Mouse (Mus musculus): ENCODE results near the gene Susd4. TPM values are rescaled to one million over a fixed set of nuclear protein-coding genes. Genes with fewer than 3 reads are reported as not detected.

Gene Susd4
- polyA plus RNA-seq, 1 experiment = not detected

GRCm38 (mm10) chr1:182838061-182838460 is 74.4 kb downstream of the Susd4 start:
- H3K36me3 ChIP-seq (ENCODE audit: control insufficient read depth) = no peaks in the 10 kb centered on the region
- no peak for TF ChIP-seq GATA1 (IDR thresholded peaks at IDR 0.05; ENCODE audit: low read length)
- TF ChIP-seq TAL1 (IDR thresholded peaks at IDR 0.05; ENCODE audit: low read length) = no peak
- no peaks in the 10 kb centered on the region for H3K9me3 ChIP-seq (ENCODE audit: control insufficient read depth, low read length)
- H3K4me3 ChIP-seq (replicated peaks) = no peak overlapping the region
- H3K27me3 ChIP-seq (ENCODE audit: control insufficient read depth) = no peaks in the 10 kb centered on the region
- H3K4me1 ChIP-seq (ENCODE audit: control insufficient read depth) = no peaks in the 10 kb centered on the region

GRCm38 (mm10) chr1:182839332-182839929 is 75.8 kb downstream of the Susd4 start:
- Histone ChIP-seq H3K27me3 (ENCODE audit: control insufficient read depth) (no peaks in the 10 kb centered on the region), H3K4me1 (ENCODE audit: control insufficient read depth) (no peaks in the 10 kb centered on the region), H3K9me3 (ENCODE audit: control insufficient read depth, low read length) (no peaks in the 10 kb centered on the region), H3K36me3 (ENCODE audit: control insufficient read depth) (no peaks in the 10 kb centered on the region), H3K4me3 (replicated peaks) (no peak overlapping the region)
- TF ChIP-seq TAL1 (IDR thresholded peaks at IDR 0.05; ENCODE audit: low read length) (no peak), GATA1 (IDR thresholded peaks at IDR 0.05; ENCODE audit: low read length) (no peak)

- Histone ChIP-seq H3K27me3 (ENCODE audit: control insufficient read depth) (no peaks in the 10 kb centered on the region), H3K36me3 (ENCODE audit: control insufficient read depth) (no peaks in the 10 kb centered on the region), H3K4me3 (replicated peaks) (no peak overlapping the region), H3K9me3 (ENCODE audit: control insufficient read depth, low read length) (no peaks in the 10 kb centered on the region), H3K4me1 (ENCODE audit: control insufficient read depth) (no peaks in the 10 kb centered on the region)
- no peak for TF ChIP-seq TAL1 (IDR thresholded peaks at IDR 0.05; ENCODE audit: low read length)
- TF ChIP-seq GATA1 (IDR thresholded peaks at IDR 0.05; ENCODE audit: low read length) = no peak
These were observed 76.4 kb downstream of the Susd4 start for GRCm38 (mm10) chr1:182840011-182840410.

GRCm38 (mm10) chr1:182840606-182841005 is 76.9 kb downstream of the Susd4 start:
- TF ChIP-seq TAL1 (IDR thresholded peaks at IDR 0.05; ENCODE audit: low read length) (no peak), GATA1 (IDR thresholded peaks at IDR 0.05; ENCODE audit: low read length) (no peak)
- no peaks in the 10 kb centered on the region for H3K4me1 ChIP-seq (ENCODE audit: control insufficient read depth)
- H3K36me3 ChIP-seq (ENCODE audit: control insufficient read depth) = no peaks in the 10 kb centered on the region
- no peak overlapping the region for H3K4me3 ChIP-seq (replicated peaks)
- no peaks in the 10 kb centered on the region for H3K27me3 ChIP-seq (ENCODE audit: control insufficient read depth)
- no peaks in the 10 kb centered on the region; the same call in 1 of the 2 replicates for H3K9me3 ChIP-seq (ENCODE audit: control insufficient read depth, low read length)

- no peaks in the 10 kb centered on the region for H3K36me3 ChIP-seq (ENCODE audit: control insufficient read depth)
- H3K27me3 ChIP-seq (ENCODE audit: control insufficient read depth) = no peaks in the 10 kb centered on the region
- no peaks in the 10 kb centered on the region for H3K4me1 ChIP-seq (ENCODE audit: control insufficient read depth)
- no peaks in the 10 kb centered on the region; the same call in 1 of the 2 replicates for H3K9me3 ChIP-seq (ENCODE audit: control insufficient read depth, low read length)
- no peak overlapping the region for H3K4me3 ChIP-seq (replicated peaks)
- TF ChIP-seq TAL1 (IDR thresholded peaks at IDR 0.05; ENCODE audit: low read length) (no peak), GATA1 (IDR thresholded peaks at IDR 0.05; ENCODE audit: low read length) (no peak)
These were observed 85.9 kb downstream of the Susd4 start for GRCm38 (mm10) chr1:182849556-182849955.

- Histone ChIP-seq H3K36me3 (ENCODE audit: control insufficient read depth) (no peaks in the 10 kb centered on the region), H3K4me3 (replicated peaks) (no peak overlapping the region), H3K9me3 (ENCODE audit: control insufficient read depth, low read length) (no peaks in the 10 kb centered on the region; the same call in 1 of the 2 replicates), H3K27me3 (ENCODE audit: control insufficient read depth) (no peaks in the 10 kb centered on the region), H3K4me1 (ENCODE audit: control insufficient read depth) (no peaks in the 10 kb centered on the region)
- TF ChIP-seq GATA1 (IDR thresholded peaks at IDR 0.05; ENCODE audit: low read length) (no peak), TAL1 (IDR thresholded peaks at IDR 0.05; ENCODE audit: low read length) (no peak)
These were observed 86.4 kb downstream of the Susd4 start for GRCm38 (mm10) chr1:182850080-182850479.

GRCm38 (mm10) chr1:182852158-182852557 is 88.5 kb downstream of the Susd4 start:
- Histone ChIP-seq H3K27me3 (ENCODE audit: control insufficient read depth) (no peaks in the 10 kb centered on the region), H3K9me3 (ENCODE audit: control insufficient read depth, low read length) (no peaks in the 10 kb centered on the region), H3K36me3 (ENCODE audit: control insufficient read depth) (no peaks in the 10 kb centered on the region), H3K4me1 (ENCODE audit: control insufficient read depth) (no peaks in the 10 kb centered on the region), H3K4me3 (replicated peaks) (no peak overlapping the region)
- TF ChIP-seq TAL1 (IDR thresholded peaks at IDR 0.05; ENCODE audit: low read length) (no peak), GATA1 (IDR thresholded peaks at IDR 0.05; ENCODE audit: low read length) (no peak)

GRCm38 (mm10) chr1:182856636-182857035 is 93.0 kb downstream of the Susd4 start:
- no peaks in the 10 kb centered on the region for H3K36me3 ChIP-seq (ENCODE audit: control insufficient read depth)
- no peaks in the 10 kb centered on the region for H3K4me1 ChIP-seq (ENCODE audit: control insufficient read depth)
- no peaks in the 10 kb centered on the region for H3K27me3 ChIP-seq (ENCODE audit: control insufficient read depth)
- H3K4me3 ChIP-seq (replicated peaks) = no peak overlapping the region
- TF ChIP-seq TAL1 (IDR thresholded peaks at IDR 0.05; ENCODE audit: low read length) (no peak), GATA1 (IDR thresholded peaks at IDR 0.05; ENCODE audit: low read length) (no peak)
- H3K9me3 ChIP-seq (ENCODE audit: control insufficient read depth, low read length) = no peaks in the 10 kb centered on the region

- no peaks in the 10 kb centered on the region for H3K36me3 ChIP-seq (ENCODE audit: control insufficient read depth)
- no peak overlapping the region for H3K4me3 ChIP-seq (replicated peaks)
- no peaks in the 10 kb centered on the region for H3K27me3 ChIP-seq (ENCODE audit: control insufficient read depth)
- no peak for TF ChIP-seq TAL1 (IDR thresholded peaks at IDR 0.05; ENCODE audit: low read length)
- TF ChIP-seq GATA1 (IDR thresholded peaks at IDR 0.05; ENCODE audit: low read length) = no peak
- no peaks in the 10 kb centered on the region for H3K9me3 ChIP-seq (ENCODE audit: control insufficient read depth, low read length)
- no peaks in the 10 kb centered on the region for H3K4me1 ChIP-seq (ENCODE audit: control insufficient read depth)
These were observed 98.2 kb downstream of the Susd4 start for GRCm38 (mm10) chr1:182861671-182862358.

Data from erythroblast, embryonic 14.5 days (primary cell).